Mouse (Mus musculus) embryonic facial prominence, embryonic 15.5 days (tissue): ENCODE data around the gene Trappc3. TPM values are rescaled to one million over a fixed set of nuclear protein-coding genes. Genes with fewer than 3 reads are reported as not detected.

ENCODE experiments used
- ATAC-seq: fragments of 200-750 bp; cut with Nextera tagmentation; 2 replicates; pipeline ENCODE4 v1.8.0; 2017; ENCODE audit warnings: low read depth, moderate TSS enrichment; ENCODE audit not compliant: insufficient number of reproducible peaks, low FRiP score, low TSS enrichment
- H3K27ac ChIP-seq: fragments of 300-500 bp; sonication (generic); replicated peaks from 2 replicates; pipeline ENCODE4 v1.5.1; 2015; ENCODE audit warnings: mild to moderate bottlenecking, inconsistent platforms
- H3K27me3 ChIP-seq: fragments of 300-500 bp; sonication (generic); 2 replicates; pipeline ENCODE4 v1.6.1; 2015; ENCODE audit warnings: inconsistent platforms
- H3K36me3 ChIP-seq: fragments of 300-500 bp; sonication (generic); 2 replicates; pipeline ENCODE4 v1.6.1; 2015; ENCODE audit warnings: mild to moderate bottlenecking, inconsistent platforms
- H3K4me1 ChIP-seq: fragments of 300-500 bp; sonication (generic); 2 replicates; pipeline ENCODE4 v1.6.1; 2015; ENCODE audit warnings: inconsistent platforms
- H3K4me2 ChIP-seq: fragments of 300-500 bp; sonication (generic); replicated peaks from 2 replicates; pipeline ENCODE4 v1.6.1; 2015; ENCODE audit warnings: mild to moderate bottlenecking, inconsistent platforms
- H3K4me3 ChIP-seq: fragments of 300-500 bp; sonication (generic); replicated peaks from 2 replicates; pipeline ENCODE4 v1.5.1; 2015; ENCODE audit warnings: mild to moderate bottlenecking, inconsistent platforms
- H3K9ac ChIP-seq: fragments of 300-500 bp; sonication (generic); 2 replicates; pipeline ENCODE4 v1.6.1; 2015; ENCODE audit warnings: inconsistent platforms
- H3K9me3 ChIP-seq: fragments of 300-500 bp; sonication (generic); replicated peaks from 2 replicates; pipeline ENCODE4 v1.6.1; 2016; ENCODE audit warnings: inconsistent platforms
- WGBS: fragments of 180-500 bp; shearing (Covaris S2); methylation state at CpG from one replicate; pipeline ENCODE4 v1.1.7; 2015; 5-methylcytosine and 5-hydroxymethylcytosine counted together
- polyA plus RNA-seq: library from polyadenylated mRNA; unstranded; fragments of >200 nt; fragmentation: Nextera tagmentation; extraction: Ambion mirVana; gene quantifications from 2 replicates; pipeline ENCODE4 v1.2.1, GENCODE M21; 2015

Trappc3 gene
- polyA plus RNA-seq, 1 experiment from 2014 or later, result 124 TPM

GRCm38 (mm10) chr4:126315931-126316330 is 53.8 kb downstream of the Trappc3 start:
- Histone ChIP-seq H3K27ac (no peak overlapping the region), H3K4me3 (no peak overlapping the region), H3K4me1 (peaks cover 53% of the 10 kb centered on the region), H3K4me2 (no peak overlapping the region), H3K27me3 (no peaks in the 10 kb centered on the region), H3K9me3 (no peaks in the 10 kb centered on the region), H3K36me3 (peaks cover 36% of the 10 kb centered on the region), H3K9ac (no peak overlapping the region)
- WGBS, result 42% methylated on average over 5 of the region's 5 CpGs
- ATAC-seq, result no peak

DNA sequence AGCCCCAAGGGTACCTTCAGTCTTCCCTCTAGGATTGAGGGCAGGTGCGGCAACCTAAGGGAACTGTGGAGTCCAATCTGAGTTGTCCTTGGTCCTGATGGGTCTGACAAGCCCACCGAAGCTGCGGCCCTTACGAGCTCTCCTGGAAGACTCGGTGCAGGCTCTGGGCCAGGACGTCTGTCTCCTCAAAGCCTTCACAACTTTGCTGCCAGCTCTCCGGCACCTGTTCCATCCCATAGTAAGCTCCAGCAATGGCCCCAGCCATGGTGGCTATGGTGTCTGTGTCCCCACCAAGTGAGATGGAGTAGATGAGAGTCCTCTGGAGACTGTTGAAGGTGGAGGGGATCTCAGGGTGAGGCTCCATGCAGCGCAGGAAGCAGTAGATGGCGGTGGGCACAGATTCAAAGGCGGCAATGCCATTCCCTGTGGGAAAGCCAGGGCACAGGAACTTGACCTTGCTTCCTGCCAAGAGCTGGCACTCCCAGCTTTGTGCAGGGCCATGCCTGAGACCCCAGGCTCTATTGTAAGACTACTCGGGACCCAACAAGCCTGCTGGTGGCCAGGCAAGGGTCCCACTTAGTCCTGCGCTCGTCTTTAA is 54.4 kb downstream of the Trappc3 start:
- WGBS, result 89% methylated on average over 13 of the region's 13 CpGs
- peaks cover 54% of the 10 kb centered on the region for H3K4me1 ChIP-seq

DNA sequence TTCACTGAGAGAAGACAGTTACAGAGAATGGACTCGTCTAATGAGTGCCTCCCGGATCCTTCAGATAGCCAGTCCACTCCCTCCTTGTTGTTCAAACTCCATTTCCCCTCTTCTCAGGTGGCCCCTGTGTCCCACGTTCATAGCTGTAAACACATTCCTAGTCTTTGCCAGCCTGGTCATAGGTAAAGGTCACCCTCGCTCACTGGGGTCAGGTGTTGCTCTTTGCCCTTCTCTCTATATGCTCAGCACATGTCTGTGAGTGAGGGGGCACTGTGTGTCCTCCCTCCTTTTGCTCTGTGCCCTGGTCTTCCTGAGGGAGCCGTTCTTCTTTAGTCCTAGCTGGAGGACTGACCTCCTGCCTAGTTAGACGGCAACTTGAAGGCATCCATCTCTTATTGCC is 57.7 kb downstream of the Trappc3 start:
- Histone ChIP-seq H3K36me3 (peaks cover 31% of the 10 kb centered on the region), H3K4me2 (no peak overlapping the region), H3K27ac (no peak overlapping the region), H3K4me1 (peaks cover 41% of the 10 kb centered on the region), H3K9me3 (no peaks in the 10 kb centered on the region), H3K9ac (no peak overlapping the region), H3K27me3 (no peaks in the 10 kb centered on the region), H3K4me3 (no peak overlapping the region)
- ATAC-seq, result no peak
- WGBS, result 88% methylated on average over 6 of the region's 6 CpGs

More for the DNA sequence above, 54.4 kb downstream of the Trappc3 start:
- H3K27me3 ChIP-seq, result no peaks in the 10 kb centered on the region
- H3K27ac ChIP-seq, result no peak overlapping the region
- H3K9ac ChIP-seq, result no peak overlapping the region
- no peak for ATAC-seq
- peaks cover 35% of the 10 kb centered on the region for H3K36me3 ChIP-seq
- H3K9me3 ChIP-seq, result no peaks in the 10 kb centered on the region
- H3K4me2 ChIP-seq, result no peak overlapping the region
- H3K4me3 ChIP-seq, result no peak overlapping the region

GRCm38 (mm10) chr4:126321111-126321853 is 59.2 kb downstream of the Trappc3 start, which contains the start of gene Adprhl2:
Adprhl2 (minus strand) TSS chr4:126321703.
- ATAC-seq, result peak; percentile 81
- Histone ChIP-seq H3K9me3 (no peaks in the 10 kb centered on the region), H3K27ac (peak within 1 kb of the TSS; percentile 85), H3K36me3 (peaks cover 23% of the 10 kb centered on the region), H3K4me3 (peak within 1 kb of the TSS; percentile 89), H3K4me1 (peaks cover 36% of the 10 kb centered on the region), H3K9ac (peak within 1 kb of the TSS; percentile 68), H3K27me3 (no peaks in the 10 kb centered on the region), H3K4me2 (peak within 1 kb of the TSS; percentile 78)
- WGBS, result under 1% methylated on average over 80 of the region's 80 CpGs

GRCm38 (mm10) chr4:126321854-126322511 is 59.9 kb downstream of the Trappc3 start:
- WGBS, result 53% methylated on average over 28 of the region's 28 CpGs
- Histone ChIP-seq H3K27ac (no peak overlapping the region), H3K9ac (no peak overlapping the region), H3K27me3 (no peaks in the 10 kb centered on the region), H3K36me3 (peaks cover 16% of the 10 kb centered on the region), H3K4me1 (peaks cover 35% of the 10 kb centered on the region), H3K4me2 (peak overlapping the region; percentile 78), H3K4me3 (peak overlapping the region; percentile 89), H3K9me3 (no peaks in the 10 kb centered on the region)
- ATAC-seq, result no peak

DNA sequence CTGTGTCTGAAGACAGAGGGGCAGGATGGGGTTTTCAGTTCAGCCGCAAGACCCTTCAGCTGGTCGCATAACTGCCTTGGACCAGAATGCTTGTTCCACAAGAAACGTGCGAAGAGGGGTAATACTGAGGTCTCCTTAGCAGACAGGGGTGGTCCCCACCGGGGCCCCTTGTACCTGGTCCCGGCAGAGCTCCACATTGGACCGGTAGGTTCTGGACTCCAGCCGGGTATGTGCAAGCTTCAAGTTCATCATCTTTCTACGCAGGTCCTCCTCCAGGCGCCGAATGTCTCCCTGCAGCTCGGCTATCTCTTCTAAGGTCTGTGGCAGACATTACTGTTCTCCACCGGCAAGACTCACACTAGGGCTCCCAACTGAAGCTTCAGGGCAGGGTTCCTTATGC is 60.5 kb downstream of the Trappc3 start:
- no peak for ATAC-seq
- Histone ChIP-seq H3K27me3 (no peaks in the 10 kb centered on the region), H3K27ac (no peak overlapping the region), H3K9me3 (no peaks in the 10 kb centered on the region), H3K4me3 (no peak overlapping the region), H3K4me1 (peaks cover 36% of the 10 kb centered on the region), H3K9ac (no peak overlapping the region), H3K36me3 (peaks cover 9% of the 10 kb centered on the region), H3K4me2 (no peak overlapping the region)
- WGBS, result 95% methylated on average over 13 of the region's 13 CpGs

- Histone ChIP-seq H3K27me3 (no peaks in the 10 kb centered on the region), H3K27ac (peak overlapping the region; percentile 19), H3K4me2 (peak overlapping the region; percentile 45), H3K36me3 (no peaks in the 10 kb centered on the region), H3K4me1 (peaks cover 35% of the 10 kb centered on the region), H3K4me3 (peak overlapping the region; percentile 26), H3K9me3 (no peaks in the 10 kb centered on the region), H3K9ac (no peak overlapping the region)
- 20% methylated on average over 13 of the region's 13 CpGs for WGBS
- peak; percentile 37; the same call in 1 of the 2 replicates for ATAC-seq
Observed at GRCm38 (mm10) chr4:126324861-126325260, 62.7 kb downstream of the Trappc3 start.

DNA sequence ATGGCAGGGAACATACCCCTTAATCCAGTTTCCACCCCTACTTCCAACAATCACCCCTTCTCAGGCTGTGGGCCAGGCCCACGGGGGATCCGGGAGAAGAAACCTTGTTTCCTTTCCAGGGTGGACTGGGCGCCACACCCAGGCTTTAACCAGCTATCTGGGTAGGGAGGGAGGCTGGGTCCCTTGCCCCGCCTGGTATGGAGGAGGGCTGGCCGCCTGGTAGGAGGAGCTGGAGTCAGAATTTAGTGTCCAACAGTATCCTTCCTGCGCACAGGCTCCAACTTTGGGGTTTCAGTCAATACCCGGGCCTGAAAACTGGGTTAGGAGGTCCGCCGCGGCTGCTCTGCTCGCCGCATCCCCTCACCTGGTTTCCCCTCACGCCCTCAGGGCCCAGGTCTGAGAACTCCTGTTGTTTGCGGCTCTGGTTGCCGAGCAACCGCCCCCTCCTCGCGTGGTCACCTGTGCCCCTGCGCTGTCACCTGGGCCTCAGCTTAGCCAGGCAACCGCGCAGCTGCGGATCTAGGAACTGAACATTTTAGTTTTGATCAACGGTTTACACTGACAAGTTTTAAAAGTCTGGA is 63.2 kb downstream of the Trappc3 start, which contains the start of gene Tekt2:
TSS of gene Tekt2 (minus strand) at position 408 of the 581 bp plus-strand sequence.
- Histone ChIP-seq H3K27me3 (no peaks in the 10 kb centered on the region), H3K9ac (no peak within 1 kb of the TSS), H3K4me1 (peaks cover 30% of the 10 kb centered on the region), H3K9me3 (no peaks in the 10 kb centered on the region), H3K27ac (peak within 1 kb of the TSS; percentile 19), H3K36me3 (no peaks in the 10 kb centered on the region), H3K4me2 (peak within 1 kb of the TSS; percentile 45), H3K4me3 (peak within 1 kb of the TSS; percentile 26)
- peak; percentile 37; the same call in 1 of the 2 replicates for ATAC-seq
- WGBS, result 9% methylated on average over 23 of the region's 23 CpGs

Other genes with a start within 250 kb of the Trappc3 start
- 0.66 and 1.0 TPM in 2 replicates for gene Csf3r, start 237.8 kb upstream of the Trappc3 start, polyA plus RNA-seq
- gene Mrps15, start 215.4 kb upstream of the Trappc3 start, polyA plus RNA-seq, result 128 and 137 TPM in 2 replicates
- gene Oscp1, start 203.8 kb upstream of the Trappc3 start, polyA plus RNA-seq, result 23.3 and 32.0 TPM in 2 replicates
- 55.4 and 60.6 TPM in 2 replicates for gene Lsm10, start 165.7 kb upstream of the Trappc3 start, polyA plus RNA-seq
- gene Stk40, start 158.4 kb upstream of the Trappc3 start, polyA plus RNA-seq, result 37.4 and 38.7 TPM in 2 replicates
- gene Eva1b, start 114.6 kb upstream of the Trappc3 start, polyA plus RNA-seq, result 84.3 and 94.6 TPM in 2 replicates
- 15.0 and 16.8 TPM in 2 replicates for gene Sh3d21, start 98.8 kb upstream of the Trappc3 start, polyA plus RNA-seq
- gene Thrap3, start 59.6 kb upstream of the Trappc3 start, polyA plus RNA-seq, result 191 and 208 TPM in 2 replicates
- 59.9 and 60.4 TPM in 2 replicates for gene Map7d1, start 6.0 kb upstream of the Trappc3 start, polyA plus RNA-seq
- gene Col8a2, start 24.5 kb downstream of the Trappc3 start, polyA plus RNA-seq, result 48.6 and 60.1 TPM in 2 replicates
- 83.5 and 89.3 TPM in 2 replicates for gene Adprhl2, start 59.4 kb downstream of the Trappc3 start, polyA plus RNA-seq
- 18.4 and 26.5 TPM in 2 replicates for gene Tekt2, start 63.4 kb downstream of the Trappc3 start, polyA plus RNA-seq
- gene Ago3, start 167.2 kb downstream of the Trappc3 start, polyA plus RNA-seq, result 15.6 and 17.2 TPM in 2 replicates
- gene Ago1, start 206.3 kb downstream of the Trappc3 start, polyA plus RNA-seq, result 5.0 and 5.5 TPM in 2 replicates